Comparison of ENCODE assay signal across 13 mouse cellular contexts in genomic region chr12:33959206-33959605, GRCm38 (mm10). TPM values are rescaled to one million over a fixed set of nuclear protein-coding genes. Genes with fewer than 3 reads are reported as not detected.
DNase-seq lines count a peak whose midpoint lies in the region; ATAC-seq and TF ChIP-seq lines count a peak whose summit lies in the region.
"Had no signal": no experiment of that assay in that cellular context is flagged by ENCODE, and none has a peak within 500 bp of the region (broad histone marks: within the 10 kb centered on the region; RNA-seq: fewer than 3 reads in every experiment).

No protein-coding gene starts in this region.

- peak overlapping the region; percentile 89 for H3K9ac ChIP-seq in heart, embryonic 13.5 days
- no peak overlapping the region for H3K9ac ChIP-seq in hindbrain, embryonic 16.5 days (ENCODE audit: low read depth, low read length)
- no peak overlapping the region for H3K9ac ChIP-seq in midbrain, postnatal 0 days (replicated peaks; ENCODE audit: low read length, poor library complexity, severe bottlenecking)

- peak overlapping the region; percentile 77 for H3K4me2 ChIP-seq in heart, embryonic 13.5 days
- no peak overlapping the region for H3K4me2 ChIP-seq in hindbrain, embryonic 16.5 days (ENCODE audit: low read length)
- no peak overlapping the region for H3K4me2 ChIP-seq in midbrain, postnatal 0 days (ENCODE audit: low read depth, low read length, poor library complexity, severe bottlenecking)

- ATAC-seq in heart, embryonic 13.5 days (ENCODE audit: extremely low read depth, insufficient number of reproducible peaks, low FRiP score, low TSS enrichment): no peak
- no peak for ATAC-seq in hindbrain, embryonic 16.5 days
- ATAC-seq in midbrain, postnatal 0 days (ENCODE audit: low FRiP score): no peak
- ATAC-seq in erythroblast, adult 5-6 weeks (replicated peaks; ENCODE audit: low FRiP score, poor library complexity, severe bottlenecking): no peak

- H3K27me3 ChIP-seq in heart, embryonic 13.5 days (replicated peaks): peaks cover 93% of the 10 kb centered on the region
- peaks cover 99% of the 10 kb centered on the region for H3K27me3 ChIP-seq in embryonic facial prominence, embryonic 10.5 days (replicated peaks; ENCODE audit: low read depth, poor library complexity, severe bottlenecking)
- peaks cover 43% of the 10 kb centered on the region for H3K27me3 ChIP-seq in hindbrain, embryonic 16.5 days (replicated peaks; ENCODE audit: control insufficient read depth, insufficient read depth, low read length)
- peaks cover 63% of the 10 kb centered on the region for H3K27me3 ChIP-seq in midbrain, postnatal 0 days (ENCODE audit: insufficient read depth, low read length)
- H3K27me3 ChIP-seq: CH12.LX had no signal

- intact Hi-C loops in heart, postnatal 36 days (cut with DNase I): no loop called here

- no peak for DNase-seq in heart, postnatal 36 days
- DNase-seq in embryonic facial prominence, embryonic 10.5 days (ENCODE audit: low spot score): no peak
- no peak for DNase-seq in midbrain, postnatal 0 days (ENCODE audit: low spot score)
- DNase-seq in cerebellum, adult 11 months: no peak
- no peak for DNase-seq in adipocyte (ENCODE audit: low spot score)

- no peak for TF ChIP-seq CTCF in midbrain, postnatal 0 days (IDR thresholded peaks at IDR 0.05)

- no peaks in the 10 kb centered on the region for H3K36me3 ChIP-seq in heart, embryonic 13.5 days
- H3K36me3 ChIP-seq in embryonic facial prominence, embryonic 10.5 days (replicated peaks): no peaks in the 10 kb centered on the region
- H3K36me3 ChIP-seq in hindbrain, embryonic 16.5 days (ENCODE audit: control insufficient read depth, insufficient read depth, low read length): no peaks in the 10 kb centered on the region
- H3K36me3 ChIP-seq in midbrain, postnatal 0 days (ENCODE audit: insufficient read depth, low read length): no peaks in the 10 kb centered on the region

- H3K4me3 ChIP-seq in heart, embryonic 13.5 days: peak overlapping the region; percentile 78
- peak overlapping the region; percentile 87 for H3K4me3 ChIP-seq in embryonic facial prominence, embryonic 10.5 days
- peak overlapping the region; percentile 48; the same call in 1 of the 2 replicates for H3K4me3 ChIP-seq in hindbrain, embryonic 16.5 days (ENCODE audit: low read length)
- peak overlapping the region; percentile 45; the same call in 1 of the 2 replicates for H3K4me3 ChIP-seq in midbrain, postnatal 0 days (ENCODE audit: low read depth, low read length)

- WGBS in heart, embryonic 13.5 days: 10% methylated on average over 6 of the region's 6 CpGs
- under 1% methylated on average over 6 of the region's 6 CpGs for WGBS in embryonic facial prominence, embryonic 10.5 days
- 2% methylated on average over 6 of the region's 6 CpGs for WGBS in hindbrain, embryonic 16.5 days
- 3% methylated on average over 6 of the region's 6 CpGs for WGBS in midbrain, postnatal 0 days

- no peaks in the 10 kb centered on the region for H3K9me3 ChIP-seq in heart, embryonic 13.5 days
- no peaks in the 10 kb centered on the region for H3K9me3 ChIP-seq in embryonic facial prominence, embryonic 10.5 days
- no peaks in the 10 kb centered on the region for H3K9me3 ChIP-seq in hindbrain, embryonic 16.5 days (ENCODE audit: control insufficient read depth, low read length)
- H3K9me3 ChIP-seq in midbrain, postnatal 0 days (ENCODE audit: low read length): no peaks in the 10 kb centered on the region

- peak overlapping the region; percentile 82 for H3K27ac ChIP-seq in heart, embryonic 13.5 days (replicated peaks)
- peak overlapping the region; percentile 98 for H3K27ac ChIP-seq in embryonic facial prominence, embryonic 10.5 days (replicated peaks)
- H3K27ac ChIP-seq in hindbrain, embryonic 16.5 days (ENCODE audit: low read depth, low read length): no peak overlapping the region
- H3K27ac ChIP-seq in midbrain, postnatal 0 days (ENCODE audit: low read depth, low read length): no peak overlapping the region

- H3K4me1 ChIP-seq in heart, embryonic 13.5 days: peaks cover 32% of the 10 kb centered on the region
- peaks cover 53% of the 10 kb centered on the region for H3K4me1 ChIP-seq in embryonic facial prominence, embryonic 10.5 days
- H3K4me1 ChIP-seq in hindbrain, embryonic 16.5 days (ENCODE audit: control insufficient read depth, insufficient read depth, low read depth, low read length): peaks cover 12% of the 10 kb centered on the region
- no peaks in the 10 kb centered on the region for H3K4me1 ChIP-seq in midbrain, postnatal 0 days (ENCODE audit: insufficient read depth, low read length)

RNA-seq across cellular contexts. Expression of gene Twist1, which starts 1.7 kb away (rescaled TPM):
- 4.4 and 4.7 TPM in 2 replicates for polyA plus RNA-seq in heart, embryonic 13.5 days (2015; fragmentation: Nextera tagmentation; extraction: Ambion mirVana)
- total RNA-seq in heart, postnatal 36 days (2021): 1 to 10 TPM; 2.0 to 2.7 TPM
- 29.0 and 35.6 TPM in 2 replicates for polyA plus RNA-seq in embryonic facial prominence, embryonic 10.5 days (2016; fragmentation: Nextera tagmentation; extraction: Ambion mirVana)
- polyA plus RNA-seq in hindbrain, embryonic 16.5 days (2015; fragmentation: Nextera tagmentation; extraction: Ambion mirVana): 0.34 and 1.0 TPM in 2 replicates
- 2.7 and 3.5 TPM in 2 replicates for total RNA-seq in midbrain, postnatal 0 days (2014; rRNA removed)
- 1.00 and 1.2 TPM in 2 replicates for polyA plus RNA-seq in midbrain, postnatal 0 days (2015; fragmentation: Nextera tagmentation; extraction: Ambion mirVana)
- not detected in 2 replicates for total RNA-seq in erythroblast, adult 5-6 weeks (2015; ENCODE audit: low replicate concordance)
- not detected in 2 replicates for total RNA-seq in erythroblast, adult 5-6 weeks (2017; ENCODE audit: low replicate concordance)
- total RNA-seq: CH12.LX; neutrophil, adult 5-6 weeks had no signal

RNA-seq across cellular contexts. Expression of gene Ferd3l, which starts 31.0 kb away (rescaled TPM):
- not detected in 2 replicates for polyA plus RNA-seq in heart, embryonic 13.5 days (2015; fragmentation: Nextera tagmentation; extraction: Ambion mirVana)
- total RNA-seq in heart, postnatal 36 days (2021): not detected
- 0.52 TPM in 1 of 2 replicates, not detected in the other for polyA plus RNA-seq in embryonic facial prominence, embryonic 10.5 days (2016; fragmentation: Nextera tagmentation; extraction: Ambion mirVana)
- polyA plus RNA-seq in hindbrain, embryonic 16.5 days (2015; fragmentation: Nextera tagmentation; extraction: Ambion mirVana): 0.24 and 0.42 TPM in 2 replicates
- 0.71 and 1.5 TPM in 2 replicates for total RNA-seq in midbrain, postnatal 0 days (2014; rRNA removed)
- 0.26 and 0.53 TPM in 2 replicates for polyA plus RNA-seq in midbrain, postnatal 0 days (2015; fragmentation: Nextera tagmentation; extraction: Ambion mirVana)
- not detected in 2 replicates for total RNA-seq in erythroblast, adult 5-6 weeks (2015; ENCODE audit: low replicate concordance)
- total RNA-seq in erythroblast, adult 5-6 weeks (2017; ENCODE audit: low replicate concordance): not detected in 2 replicates
- total RNA-seq: adrenal gland, postnatal 14 days; CH12.LX; left cerebral cortex, postnatal 10 days; neutrophil, adult 5-6 weeks had no signal
- polyA plus RNA-seq: cortical plate, adult 2 months had no signal

Comparison
In these comparisons a context has a peak if more than half of its experiments do, and no peak if none do; other contexts are left out.
1. H3K27ac ChIP-seq: peak in heart, embryonic 13.5 days (single experiment) and embryonic facial prominence, embryonic 10.5 days (single experiment); none in hindbrain, embryonic 16.5 days (single experiment) and midbrain, postnatal 0 days (single experiment).
2. Peak in every context shown above with its lines, with median percentiles within 50 percentile points of each other: H3K4me3 ChIP-seq.